Mouse (Mus musculus): ENCODE results near the gene Atp8b3. TPM values are rescaled to one million over a fixed set of nuclear protein-coding genes. Genes with fewer than 3 reads are reported as not detected.

Atp8b3 gene
- 0.10 TPM for polyA plus RNA-seq (2017; shearing (Covaris generic))

GRCm38 (mm10) chr10:80538710-80539394, at the start of gene Atp8b3:
Gene Atp8b3 (minus strand): TSS chr10:80539124.

DNA sequence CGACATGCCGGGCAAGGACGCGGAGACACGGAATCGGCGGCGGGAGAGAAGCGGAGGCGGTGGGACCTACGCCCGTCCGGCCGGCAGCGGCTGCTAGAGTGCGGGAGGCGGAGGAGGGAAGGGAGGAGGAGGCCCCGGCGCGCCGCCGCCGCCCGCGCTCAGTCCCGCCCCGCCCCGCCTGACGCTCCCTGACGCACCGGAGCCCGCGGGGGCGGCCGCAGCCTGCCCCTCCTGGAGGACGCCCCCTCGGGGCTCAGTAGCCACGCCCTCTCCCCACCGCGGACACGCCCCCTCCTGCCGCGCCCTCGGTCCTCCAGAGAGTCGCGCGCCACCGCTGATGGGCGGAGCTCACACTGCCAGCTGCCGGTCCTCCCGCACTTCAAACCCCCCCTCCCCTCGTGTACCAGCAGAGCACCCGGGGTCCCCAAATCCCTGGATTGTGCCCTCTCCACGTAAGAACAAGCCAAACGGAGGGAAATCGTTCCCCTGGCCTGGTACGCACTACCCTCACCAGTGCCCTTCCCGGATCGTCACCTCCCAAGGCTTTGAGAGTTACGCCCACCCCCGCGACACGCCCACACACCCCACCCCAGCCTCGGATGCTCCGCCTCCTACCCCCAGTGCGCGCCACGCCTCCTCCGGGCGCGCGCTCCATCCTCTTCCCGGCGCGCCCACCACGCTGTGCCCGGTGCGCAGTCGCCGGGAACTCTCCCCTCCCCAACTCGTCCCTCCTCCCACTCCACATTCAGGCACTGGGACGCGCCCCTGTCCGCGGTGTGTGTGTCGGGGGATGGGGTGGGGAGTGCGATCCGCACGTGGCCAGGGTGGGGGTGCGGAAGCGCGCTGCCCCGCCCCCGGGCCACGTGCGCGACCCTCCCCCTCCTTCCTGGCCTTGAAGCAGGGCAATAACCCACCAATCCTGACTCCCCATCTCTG, 38.5 kb upstream of the Atp8b3 start, which contains the start of gene Klf16:
TSS of gene Klf16 (minus strand) at position 127 of the 936 bp plus-strand sequence.

DNA sequence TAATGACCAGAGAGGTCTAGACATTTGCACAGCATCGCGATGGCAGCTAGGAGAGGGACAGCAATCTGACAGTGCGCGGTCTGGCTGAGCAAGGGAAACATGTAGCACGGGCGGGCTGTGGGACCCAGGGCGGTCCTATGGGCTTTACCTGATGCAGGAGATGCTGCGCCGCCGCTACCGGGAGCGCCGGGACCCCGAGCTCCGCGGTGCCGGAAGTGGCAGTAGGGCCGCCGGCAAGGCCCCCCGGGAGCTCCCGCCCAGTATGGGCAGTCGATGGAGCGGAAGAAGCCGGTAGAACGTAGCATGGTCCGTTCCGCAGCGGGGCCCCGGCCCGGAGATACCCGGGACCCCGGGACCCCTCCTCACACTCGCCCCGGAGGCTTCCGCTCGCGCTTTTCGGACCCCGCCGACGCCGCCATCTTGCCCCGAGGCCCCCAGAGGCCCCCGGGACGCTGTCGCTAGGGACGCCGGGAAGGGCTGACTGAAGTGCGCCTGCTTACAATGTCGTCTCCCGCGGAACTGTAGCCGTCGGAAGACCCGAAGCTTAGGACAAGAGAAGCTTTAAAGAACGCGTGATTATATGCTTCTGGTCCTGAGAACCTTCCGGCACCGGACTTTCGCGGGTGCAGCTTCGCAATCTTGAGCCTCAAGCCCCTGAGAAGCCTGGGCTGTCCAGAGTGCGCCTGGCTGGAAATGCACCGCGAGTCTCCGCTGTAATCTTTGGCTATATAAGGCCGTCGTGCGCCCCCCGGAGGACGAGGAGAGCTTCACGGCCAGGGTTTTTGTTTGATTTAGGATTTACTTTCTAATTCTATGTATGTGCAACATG, 22.4 kb upstream of the Atp8b3 start, which contains the start of gene Rexo1:
TSS of gene Rexo1 (minus strand) at position 445 of the 829 bp plus-strand sequence.

DNA sequence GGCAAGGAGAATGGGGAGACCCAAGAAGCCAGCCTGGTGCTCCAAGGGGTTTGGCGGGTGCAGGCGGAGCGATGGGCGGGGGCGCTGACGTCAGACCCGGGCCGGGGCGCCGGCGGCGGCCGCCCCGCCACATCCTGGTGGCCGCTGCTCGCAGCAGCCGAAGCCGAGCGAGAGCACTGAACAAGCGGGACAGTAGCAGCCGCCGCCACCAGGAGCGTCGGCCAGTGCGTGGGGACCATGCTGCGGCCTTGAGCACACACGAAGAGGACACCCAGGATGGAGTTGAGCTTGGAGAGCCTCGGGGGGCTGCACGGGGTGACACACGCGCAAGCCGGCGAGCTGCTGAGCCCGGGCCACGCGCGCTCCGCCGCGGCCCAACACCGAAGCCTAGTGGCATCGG, 44.2 kb downstream of the Atp8b3 start, which contains the start of gene Onecut3:
TSS of gene Onecut3 (plus strand) at position 104 of the 400 bp plus-strand sequence.

Other genes with a start within 250 kb of the Atp8b3 start
- gene Rps15, start 246.7 kb downstream of the Atp8b3 start, polyA plus RNA-seq (2017; shearing (Covaris generic)), result 748 TPM
- 0.05 TPM for gene Apc2, start 243.1 kb downstream of the Atp8b3 start, polyA plus RNA-seq (2017; shearing (Covaris generic))
- gene 2310011J03Rik, start 218.6 kb downstream of the Atp8b3 start, polyA plus RNA-seq (2017; shearing (Covaris generic)), result 29.9 TPM
- gene Pcsk4, start 209.6 kb downstream of the Atp8b3 start, polyA plus RNA-seq (2017; shearing (Covaris generic)), result 1.8 TPM
- gene Reep6, start 209.2 kb downstream of the Atp8b3 start, polyA plus RNA-seq (2017; shearing (Covaris generic)), result not detected
- not detected for gene Adamtsl5, start 190.7 kb downstream of the Atp8b3 start, polyA plus RNA-seq (2017; shearing (Covaris generic))
- gene Plk5, start 182.7 kb downstream of the Atp8b3 start, polyA plus RNA-seq (2017; shearing (Covaris generic)), result not detected
- gene Mex3d, start 151.5 kb downstream of the Atp8b3 start, polyA plus RNA-seq (2017; shearing (Covaris generic)), result 7.3 TPM
- gene Mbd3, start 139.6 kb downstream of the Atp8b3 start, polyA plus RNA-seq (2017; shearing (Covaris generic)), result 92.9 TPM
- 115 TPM for gene Uqcr11, start 132.3 kb downstream of the Atp8b3 start, polyA plus RNA-seq (2017; shearing (Covaris generic))
- 88.8 TPM for gene Tcf3, start 105.5 kb downstream of the Atp8b3 start, polyA plus RNA-seq (2017; shearing (Covaris generic))
- 0.07 TPM for gene Onecut3, start 44.3 kb downstream of the Atp8b3 start, polyA plus RNA-seq (2017; shearing (Covaris generic))
- 55.7 TPM for gene Rexo1, start 22.4 kb upstream of the Atp8b3 start, polyA plus RNA-seq (2017; shearing (Covaris generic))
- 16.2 TPM for gene Klf16, start 38.2 kb upstream of the Atp8b3 start, polyA plus RNA-seq (2017; shearing (Covaris generic))
- 92.3 TPM for gene Abhd17a, start 51.2 kb upstream of the Atp8b3 start, polyA plus RNA-seq (2017; shearing (Covaris generic))
- gene Scamp4, start 63.7 kb upstream of the Atp8b3 start, polyA plus RNA-seq (2017; shearing (Covaris generic)), result 106 TPM
- 6.2 TPM for gene Adat3, start 63.8 kb upstream of the Atp8b3 start, polyA plus RNA-seq (2017; shearing (Covaris generic))
- gene Gm49322, start 66.9 kb upstream of the Atp8b3 start, polyA plus RNA-seq (2017; shearing (Covaris generic)), result 14.3 TPM
- 338 TPM for gene Csnk1g2, start 83.7 kb upstream of the Atp8b3 start, polyA plus RNA-seq (2017; shearing (Covaris generic))
- 16.0 TPM for gene Btbd2, start 117.9 kb upstream of the Atp8b3 start, polyA plus RNA-seq (2017; shearing (Covaris generic))
- gene Mknk2, start 139.0 kb upstream of the Atp8b3 start, polyA plus RNA-seq (2017; shearing (Covaris generic)), result 200 TPM
- gene Mob3a, start 162.9 kb upstream of the Atp8b3 start, polyA plus RNA-seq (2017; shearing (Covaris generic)), result 123 TPM
- gene Izumo4, start 163.1 kb upstream of the Atp8b3 start, polyA plus RNA-seq (2017; shearing (Covaris generic)), result 72.1 TPM
- 70.3 TPM for gene Ap3d1, start 203.1 kb upstream of the Atp8b3 start, polyA plus RNA-seq (2017; shearing (Covaris generic))
- 52.5 TPM for gene Dot1l, start 216.1 kb upstream of the Atp8b3 start, polyA plus RNA-seq (2017; shearing (Covaris generic))